Mouse (Mus musculus) B cell, adult 2 months (primary cell): Measurements from ENCODE around the gene Agtpbp1.

Experiments
- DNase-seq, 2 experiments: peaks; one replicate each; pipeline ENCODE4 v3.0.0; 2022

The Agtpbp1 gene

DNA sequence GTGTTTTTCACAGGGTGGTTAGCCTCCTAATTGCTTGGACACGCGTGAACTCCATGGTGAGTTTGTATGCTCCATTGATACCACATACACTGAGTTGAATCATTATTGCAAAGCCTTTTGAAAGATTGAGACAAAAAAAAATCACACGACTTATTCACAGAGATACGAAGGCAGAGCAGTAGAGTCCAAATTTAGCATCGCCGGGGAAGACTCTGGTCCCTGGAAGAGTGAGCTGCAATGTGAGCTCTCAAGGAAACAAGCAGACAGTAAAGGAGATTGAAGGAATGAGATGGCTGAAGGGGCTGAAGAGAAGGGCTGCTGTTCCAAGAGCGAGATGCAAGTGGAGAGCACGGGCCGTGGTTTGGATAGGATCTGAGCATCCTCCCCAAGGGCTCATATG lies 171.1 kb downstream of the Agtpbp1 start:
- DNase-seq = no peak

- no peak for DNase-seq
These were observed 172.4 kb downstream of the Agtpbp1 start for GRCm38 (mm10) chr13:59412672-59413071.

GRCm38 (mm10) chr13:59407182-59407581 lies 177.8 kb downstream of the Agtpbp1 start:
- no peak for DNase-seq

GRCm38 (mm10) chr13:59402026-59402775 lies 182.8 kb downstream of the Agtpbp1 start:
- DNase-seq = no peak

GRCm38 (mm10) chr13:59397571-59397970 lies 187.5 kb downstream of the Agtpbp1 start:
- peak in 1 of 2 experiments; percentile 9 for DNase-seq
